Mouse (Mus musculus) lung, postnatal 25 days (tissue): Measurements from ENCODE around the gene Tmprss5.

Source experiments
- DNase-seq: peaks from one replicate; pipeline ENCODE4 v3.0.0; 2022; ENCODE audit warnings: low spot score

Tmprss5 gene

GRCm38 (mm10) chr9:49081107-49081506 lies at the start of gene Tmprss5:
Tmprss5 (plus strand) TSS chr9:49081260.
- DNase-seq, result no peak

GRCm38 (mm10) chr9:49034764-49035163 lies 46.3 kb upstream of the Tmprss5 start:
- DNase-seq, result no peak

GRCm38 (mm10) chr9:49050901-49051300 lies 30.2 kb upstream of the Tmprss5 start:
- DNase-seq, result no peak

- DNase-seq, result peak; percentile 45
Measured at GRCm38 (mm10) chr9:49051349-49051748, 29.7 kb upstream of the Tmprss5 start.

GRCm38 (mm10) chr9:49054028-49054427 lies 27.0 kb upstream of the Tmprss5 start:
- DNase-seq, result no peak

GRCm38 (mm10) chr9:49055333-49056205 lies 25.5 kb upstream of the Tmprss5 start, which contains the start of gene Zw10:
Zw10 (plus strand) TSS chr9:49055613.
- peak; percentile 96 for DNase-seq

GRCm38 (mm10) chr9:49076847-49077246 lies 4.2 kb upstream of the Tmprss5 start:
- DNase-seq, result no peak

- peak; percentile 38 for DNase-seq
Measured at GRCm38 (mm10) chr9:49081561-49081960, 501 bp downstream of the Tmprss5 start.

GRCm38 (mm10) chr9:49087317-49087716 lies 6.3 kb downstream of the Tmprss5 start:
- DNase-seq, result no peak

- DNase-seq, result no peak
Measured at GRCm38 (mm10) chr9:49098871-49099270, 17.8 kb downstream of the Tmprss5 start.

GRCm38 (mm10) chr9:49102328-49102727 lies 21.3 kb downstream of the Tmprss5 start:
- no peak for DNase-seq

GRCm38 (mm10) chr9:49109101-49109500 lies 28.0 kb downstream of the Tmprss5 start:
- DNase-seq, result no peak

- DNase-seq, result peak; percentile 31
Measured at GRCm38 (mm10) chr9:49110476-49111220, 29.6 kb downstream of the Tmprss5 start.

GRCm38 (mm10) chr9:49111296-49111695 lies 30.2 kb downstream of the Tmprss5 start:
- DNase-seq, result no peak

GRCm38 (mm10) chr9:49118271-49118825 lies 37.3 kb downstream of the Tmprss5 start:
- no peak for DNase-seq

- no peak for DNase-seq
Measured at GRCm38 (mm10) chr9:49119759-49120158, 38.7 kb downstream of the Tmprss5 start.

- no peak for DNase-seq
Measured at GRCm38 (mm10) chr9:49125706-49126105, 44.6 kb downstream of the Tmprss5 start.

GRCm38 (mm10) chr9:49130514-49131010 lies 49.5 kb downstream of the Tmprss5 start:
- DNase-seq, result no peak

- no peak for DNase-seq
Measured at GRCm38 (mm10) chr9:49143841-49144240, 62.8 kb downstream of the Tmprss5 start.

GRCm38 (mm10) chr9:49145776-49146175 lies 64.7 kb downstream of the Tmprss5 start:
- no peak for DNase-seq

- DNase-seq, result no peak
Measured at GRCm38 (mm10) chr9:49147031-49147430, 66.0 kb downstream of the Tmprss5 start.
